Mouse (Mus musculus) layer of hippocampus, postnatal 25 days (tissue): ENCODE data around the gene Slf2. TPM values are rescaled to one million over a fixed set of nuclear protein-coding genes. Genes with fewer than 3 reads are reported as not detected.

Experiments
- DNase-seq, 2 experiments: peaks; one replicate each; pipeline ENCODE4 v3.0.0; 2022; ENCODE audit warnings: mixed read lengths in 2 of 2, low spot score in 1 of 2; ENCODE audit errors: extremely low spot score in 1 of 2
- total RNA-seq, 2 experiments: library from RNA; stranded (reverse); gene quantifications; 2 replicates each; pipeline ENCODE4 v1.2.3; 2021

Gene Slf2
- total RNA-seq, 2 experiments from 2014 or later = 31.8 to 39.3 TPM

DNA sequence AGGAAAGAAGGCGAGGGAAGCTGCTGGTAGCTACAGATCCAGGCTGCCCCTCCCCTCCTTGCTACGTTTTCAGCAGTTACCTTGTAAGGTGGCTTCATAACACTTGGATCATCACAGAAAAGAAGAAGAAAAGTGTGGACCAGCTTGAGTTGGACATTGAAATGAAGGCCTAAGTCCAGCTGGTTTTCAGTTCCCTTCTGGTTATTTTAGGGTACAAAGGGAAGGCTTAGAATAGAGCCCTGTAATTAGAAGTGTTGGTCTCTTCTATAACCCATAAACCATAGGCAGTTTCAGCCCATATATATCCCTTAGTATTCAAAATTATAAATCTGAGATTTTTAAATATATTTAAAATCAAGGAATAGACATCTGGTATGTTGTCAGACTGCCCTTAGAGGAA lies 49.8 kb downstream of the Slf2 start:
- no peak for DNase-seq

DNA sequence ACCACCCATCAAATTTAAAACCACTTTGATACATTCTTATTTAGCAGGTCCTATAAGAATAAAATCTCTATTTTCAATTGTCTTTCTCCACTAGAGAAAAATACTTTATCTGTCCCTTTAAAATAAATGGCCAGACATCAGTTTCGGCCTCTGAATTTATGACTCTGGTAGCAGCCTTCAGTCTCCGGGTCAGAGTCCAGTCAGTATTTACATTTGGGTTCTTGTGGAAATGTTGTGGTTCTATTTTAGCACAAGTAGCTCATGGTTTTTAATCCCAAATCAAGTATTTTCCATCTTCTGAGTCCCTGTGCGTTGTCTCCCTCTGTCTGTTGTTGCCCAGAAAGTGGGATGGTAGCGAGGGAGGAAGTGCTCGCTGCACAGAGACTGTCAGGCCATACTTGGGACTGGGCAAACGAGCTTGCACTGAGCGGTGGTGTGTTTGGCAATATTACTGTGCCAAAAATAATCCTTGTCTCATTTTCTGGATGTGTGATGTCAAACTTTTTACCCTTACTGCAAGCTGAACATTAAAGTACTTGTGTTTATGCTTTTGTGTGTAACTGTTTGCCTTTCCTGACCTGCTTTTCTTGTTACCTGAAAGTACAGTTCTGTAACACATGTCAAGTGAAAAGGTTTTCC lies 51.6 kb downstream of the Slf2 start:
- no peak for DNase-seq

DNA sequence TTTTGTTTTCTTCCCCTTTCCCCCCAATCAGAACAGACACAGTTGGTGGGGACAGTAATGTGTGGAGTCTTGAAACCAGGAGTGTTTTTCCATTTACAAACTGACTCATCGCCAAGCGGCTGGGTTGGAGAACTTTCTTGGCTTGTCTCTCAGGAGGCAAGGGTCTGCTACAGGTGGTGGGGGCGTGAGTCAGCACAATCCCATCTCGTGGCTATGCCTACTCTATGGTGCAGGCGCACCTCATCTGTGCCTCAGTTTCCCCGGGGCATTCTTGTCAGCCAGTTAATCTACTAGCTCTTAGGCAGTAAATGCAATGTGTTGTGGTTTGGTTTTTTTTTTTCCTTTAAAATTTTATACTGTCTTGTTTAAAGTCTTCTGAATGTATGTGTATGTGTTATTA lies 52.4 kb downstream of the Slf2 start:
- no peak for DNase-seq

DNA sequence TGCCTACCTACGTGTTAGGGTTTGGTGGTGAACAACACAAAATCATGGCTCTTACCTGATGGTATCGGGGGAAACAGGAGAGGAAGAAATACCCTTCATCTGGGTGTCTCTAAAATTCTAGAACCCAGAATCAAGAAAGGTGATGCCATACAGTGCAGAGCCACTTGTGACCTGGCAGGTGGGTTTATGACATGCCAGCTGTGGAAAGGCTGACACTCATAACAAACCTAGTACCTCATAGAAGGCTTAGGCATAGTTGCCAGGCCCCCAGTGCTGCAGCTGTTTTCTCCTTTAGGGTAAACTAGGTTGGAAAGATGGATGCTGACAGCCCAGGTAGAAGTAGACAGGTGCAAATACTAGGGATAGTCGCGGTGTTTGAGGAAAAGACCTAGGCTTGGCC lies 53.5 kb downstream of the Slf2 start:
- no peak for DNase-seq

DNA sequence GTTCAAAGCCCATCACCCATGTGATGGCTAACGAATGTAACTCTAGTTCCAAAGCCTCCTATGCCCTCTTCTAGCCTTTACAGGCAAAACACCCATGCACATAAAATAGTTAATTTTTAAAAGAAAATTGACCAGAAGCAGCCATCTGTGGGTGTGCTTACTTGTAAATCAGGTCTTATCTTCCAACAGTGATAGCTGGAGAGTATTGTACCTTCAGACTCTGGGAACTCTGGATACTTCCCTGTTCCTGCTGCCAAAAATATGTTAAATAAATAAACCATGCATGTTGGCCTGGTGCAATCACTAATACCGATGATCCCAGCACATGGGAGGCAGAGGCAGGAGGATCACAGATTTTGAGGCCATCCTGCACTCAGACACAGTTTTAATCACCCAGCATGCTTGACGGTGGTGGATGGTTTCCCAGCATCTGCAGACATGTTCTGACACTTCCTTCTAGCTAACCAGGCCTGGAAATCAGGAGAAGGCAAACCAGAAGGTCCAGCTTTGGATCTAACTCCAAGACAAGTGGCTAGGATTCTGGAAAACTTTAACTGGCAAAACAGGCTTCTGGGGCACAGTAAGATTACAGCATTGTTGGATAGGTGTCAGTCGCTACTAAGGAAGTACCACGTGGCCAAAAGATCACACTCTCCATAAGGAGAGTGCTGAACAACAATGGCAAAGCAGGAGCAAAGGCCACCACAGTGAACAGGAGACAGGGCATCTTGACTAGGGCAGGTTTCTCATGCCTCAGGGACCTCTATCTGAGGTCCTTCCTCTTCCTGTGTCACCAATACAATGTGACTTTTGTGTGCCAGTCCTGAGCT lies 54.4 kb downstream of the Slf2 start:
- no peak for DNase-seq

DNA sequence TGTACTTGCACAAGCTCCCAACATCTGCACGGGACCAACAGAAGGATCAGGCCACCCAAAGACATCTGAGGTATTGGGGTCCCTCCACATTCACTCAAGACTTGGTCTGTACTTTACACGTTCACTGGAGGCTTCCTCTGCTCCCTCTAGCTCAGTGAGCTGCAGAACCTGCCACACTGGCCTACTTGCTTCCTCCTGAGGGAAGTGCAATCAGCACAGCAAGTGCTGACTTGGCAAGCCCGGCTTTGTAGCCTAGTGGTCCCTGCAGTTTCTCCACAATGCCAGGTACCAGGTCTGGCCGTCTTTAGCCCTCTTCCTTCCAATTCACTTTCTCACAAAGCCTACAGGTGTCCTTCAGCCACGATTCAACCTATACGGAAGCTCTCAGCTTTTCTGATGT lies 56.1 kb downstream of the Slf2 start:
- DNase-seq = no peak

DNA sequence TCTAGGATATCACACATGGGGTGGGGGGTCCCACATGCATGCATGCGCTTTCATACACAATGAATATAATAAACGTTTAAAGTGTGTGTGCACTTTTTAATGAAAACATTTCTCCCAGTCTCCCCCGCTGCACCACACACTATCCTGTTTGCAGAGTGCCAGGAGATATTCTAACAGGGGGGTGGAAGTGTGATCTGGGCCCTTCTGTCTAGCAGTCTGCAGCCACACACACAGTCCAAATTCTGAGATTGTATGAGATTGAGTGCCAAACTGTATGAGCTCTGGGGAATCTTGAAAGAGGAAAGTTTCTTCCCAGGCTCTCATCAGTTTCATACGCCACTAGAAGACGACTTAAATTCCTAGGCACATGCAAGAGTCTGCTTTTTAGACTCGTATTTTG lies 56.9 kb downstream of the Slf2 start:
- no peak for DNase-seq

DNA sequence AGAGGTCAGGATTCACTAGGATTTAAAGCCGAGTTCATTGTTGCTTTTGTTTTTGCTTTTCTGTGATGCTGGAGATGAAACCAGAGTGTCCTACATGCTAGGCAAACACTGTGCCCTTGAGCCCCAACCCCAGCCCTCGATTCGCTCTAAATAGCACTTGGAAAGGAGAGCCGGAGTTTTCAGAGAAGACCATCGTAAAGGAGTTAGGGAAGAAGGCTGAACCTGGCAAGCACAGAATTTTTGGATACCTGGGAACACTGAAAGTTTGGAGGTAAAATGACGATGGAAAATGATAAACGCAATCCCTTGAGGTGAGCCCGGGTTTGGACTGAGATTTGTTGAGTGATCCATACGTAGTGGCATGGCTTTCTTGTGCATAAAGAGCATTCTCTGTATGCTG lies 57.4 kb downstream of the Slf2 start:
- DNase-seq = no peak

DNA sequence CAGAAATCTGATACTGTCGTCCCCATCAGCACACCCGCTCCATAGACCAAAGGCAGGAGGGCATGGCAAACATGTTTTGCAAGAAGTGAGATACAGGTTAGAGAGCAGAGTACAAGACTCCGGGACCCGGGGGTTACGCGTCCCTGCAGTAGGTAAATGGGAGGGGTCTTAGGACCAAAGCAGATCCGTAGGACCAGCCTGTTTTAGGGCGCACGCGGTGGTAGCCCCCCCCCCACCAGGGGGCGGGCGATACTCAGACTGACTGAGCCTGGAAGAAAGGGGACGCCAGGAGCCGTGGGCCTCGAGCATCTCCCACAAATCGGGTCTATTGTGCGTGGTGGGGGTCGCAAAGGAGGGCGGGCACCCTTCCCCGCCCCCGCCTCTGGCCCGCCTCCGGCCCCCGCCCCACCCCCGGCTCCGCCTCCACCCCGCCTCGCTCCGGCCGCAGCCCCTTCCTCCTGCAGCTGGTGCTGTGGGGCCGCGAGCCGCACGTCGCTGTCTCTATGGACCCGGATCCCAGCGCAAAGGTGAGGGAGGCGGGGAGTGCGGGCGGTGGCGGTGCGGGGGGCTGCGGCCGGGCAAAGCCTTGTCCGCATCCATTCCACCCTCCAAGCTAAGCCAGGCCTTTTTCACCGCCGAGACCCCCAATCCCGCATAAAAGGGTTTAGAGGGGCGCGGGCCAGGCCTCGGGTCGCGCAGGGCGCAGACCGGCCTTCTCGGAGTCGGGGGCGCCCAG lies 58.0 kb downstream of the Slf2 start, which contains the start of gene Sema4g:
Gene Sema4g (plus strand): TSS at position 271 of the 736 bp plus-strand sequence.
- DNase-seq = no peak

DNA sequence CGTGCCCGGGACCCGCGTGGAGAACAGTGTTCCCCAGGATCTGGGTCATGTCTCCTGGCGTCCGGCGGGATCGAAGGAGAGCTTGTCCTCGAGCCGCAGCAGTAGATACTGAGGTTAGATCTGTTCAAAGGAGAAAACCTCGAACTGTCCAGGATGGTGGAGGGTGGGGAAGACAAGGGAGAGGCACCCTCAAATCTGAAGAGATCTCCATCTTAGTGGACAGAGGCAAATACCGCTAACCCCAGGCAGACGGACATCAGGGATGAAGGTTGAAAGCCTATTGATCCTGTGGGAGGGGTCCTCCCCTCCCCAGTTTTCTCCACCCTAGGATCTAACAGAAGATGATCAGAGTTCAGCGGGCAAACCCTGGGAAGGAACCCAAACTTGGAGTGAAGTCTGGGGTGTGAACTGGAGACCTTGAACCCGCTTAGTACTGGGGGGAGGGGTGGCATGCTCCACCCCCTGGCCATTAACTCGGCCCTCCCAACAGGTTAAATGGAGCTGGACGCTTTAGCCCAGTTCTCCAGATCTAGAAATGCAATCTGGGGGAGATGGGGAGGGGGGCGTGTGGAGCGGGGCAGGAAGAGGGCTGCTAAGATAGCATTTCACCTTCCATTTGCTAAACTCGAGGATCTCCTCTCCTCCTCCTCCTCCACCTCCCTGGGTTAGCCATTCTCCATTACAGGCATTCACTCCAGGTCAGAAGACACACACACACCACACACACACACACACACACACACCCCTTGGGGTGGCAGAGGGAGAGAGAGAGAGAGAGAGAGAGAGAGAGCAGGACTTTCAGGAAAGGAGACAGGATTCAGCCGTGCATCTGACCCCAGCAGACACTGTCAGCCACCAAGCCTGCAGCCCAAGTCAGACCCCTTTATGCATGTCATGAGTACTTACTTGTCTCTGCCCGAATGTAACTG lies 58.9 kb downstream of the Slf2 start:
- no peak for DNase-seq

DNA sequence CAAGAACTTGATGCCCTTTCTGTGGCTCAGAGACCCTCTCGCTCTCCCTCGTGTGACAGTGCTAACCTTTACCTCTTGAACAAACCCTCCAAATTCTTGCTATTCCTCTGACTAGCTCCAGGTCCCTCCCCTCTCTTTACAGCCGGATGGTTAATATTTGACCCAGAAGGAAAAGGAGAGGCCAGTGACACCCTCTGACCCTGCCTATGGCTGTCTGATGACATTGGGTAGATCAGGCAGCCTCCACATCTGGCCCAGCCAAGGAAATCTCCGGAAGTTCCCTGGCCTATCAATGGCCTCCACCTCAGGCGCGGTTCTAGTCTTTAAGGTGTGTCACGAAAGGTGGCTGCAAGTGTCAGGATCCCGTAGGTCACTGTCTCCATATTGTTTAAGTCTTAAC lies 60.1 kb downstream of the Slf2 start:
- DNase-seq = no peak

DNA sequence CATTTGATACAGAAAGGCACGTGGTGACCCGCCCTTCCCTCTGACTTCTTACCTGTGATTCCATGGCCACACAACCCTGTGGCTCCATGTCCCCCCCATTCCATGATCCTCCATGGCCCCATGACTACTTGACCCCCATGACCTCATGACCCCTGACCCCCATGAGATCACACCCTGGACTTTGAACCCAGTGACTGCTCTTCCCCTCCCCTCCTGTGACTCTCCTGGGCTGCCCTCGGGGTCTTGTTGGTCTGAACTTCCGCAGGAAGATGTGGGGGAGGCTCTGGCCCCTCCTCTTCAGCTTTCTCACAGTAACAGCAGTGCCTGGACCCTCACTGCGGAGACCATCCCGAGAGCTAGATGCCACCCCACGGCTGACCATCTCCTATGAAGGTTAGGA lies 61.3 kb downstream of the Slf2 start:
- no peak for DNase-seq

DNA sequence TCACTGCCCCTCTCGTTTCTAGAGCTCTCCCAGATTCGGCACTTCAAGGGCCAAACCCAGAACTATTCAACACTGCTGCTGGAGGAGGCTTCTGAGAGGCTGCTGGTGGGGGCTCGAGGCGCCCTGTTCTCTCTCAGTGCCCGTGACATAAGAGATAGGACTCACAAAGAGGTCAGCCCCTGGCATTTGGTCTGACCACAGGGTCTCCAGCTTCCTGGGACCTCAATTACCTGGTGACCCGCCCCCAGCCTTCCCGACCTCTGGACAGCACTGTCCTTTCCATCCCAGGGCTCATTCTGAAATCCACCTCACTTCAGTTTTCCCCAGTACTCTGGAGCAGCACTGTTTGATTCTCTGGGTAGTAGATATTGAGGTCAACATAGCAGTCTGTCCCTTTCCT lies 61.8 kb downstream of the Slf2 start:
- DNase-seq = no peak

DNA sequence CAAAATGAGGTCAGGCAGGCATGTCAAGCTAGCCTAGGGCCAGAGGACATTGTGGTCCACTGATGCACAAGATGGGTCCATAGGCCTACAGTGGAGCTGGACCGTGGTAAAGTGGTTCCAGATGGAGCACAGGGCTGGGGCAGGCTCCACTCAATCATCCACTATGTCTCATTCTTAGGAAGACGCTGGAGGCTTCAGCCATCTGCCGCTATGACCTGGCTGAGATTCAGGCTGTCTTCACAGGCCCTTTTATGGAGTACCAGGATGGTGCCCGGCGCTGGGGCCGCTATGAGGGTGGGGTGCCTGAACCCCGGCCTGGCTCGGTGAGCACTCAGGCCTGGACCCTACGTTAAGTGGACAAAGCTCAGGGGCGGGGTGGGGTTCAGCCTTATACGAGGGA lies 66.8 kb downstream of the Slf2 start:
- no peak for DNase-seq

DNA sequence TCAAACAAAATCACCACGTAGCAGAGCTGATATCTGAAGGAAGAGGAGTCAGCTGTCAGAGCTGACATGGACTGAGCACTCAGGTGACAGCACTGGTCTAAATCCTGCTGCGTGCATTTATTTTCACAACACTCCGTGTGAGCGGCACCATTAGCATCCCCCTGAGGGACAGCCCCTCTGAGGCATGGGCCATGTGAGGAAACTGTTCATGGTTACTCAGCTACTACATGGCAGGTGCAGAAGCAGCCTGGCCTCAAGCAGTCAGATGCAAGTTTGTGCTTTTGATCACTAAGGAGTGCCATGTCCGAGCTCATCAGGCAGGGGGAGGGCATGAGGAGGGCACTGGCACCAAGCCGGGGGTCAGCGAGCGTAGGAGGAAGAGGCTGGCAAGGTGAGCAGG lies 68.7 kb downstream of the Slf2 start:
- DNase-seq = no peak

DNA sequence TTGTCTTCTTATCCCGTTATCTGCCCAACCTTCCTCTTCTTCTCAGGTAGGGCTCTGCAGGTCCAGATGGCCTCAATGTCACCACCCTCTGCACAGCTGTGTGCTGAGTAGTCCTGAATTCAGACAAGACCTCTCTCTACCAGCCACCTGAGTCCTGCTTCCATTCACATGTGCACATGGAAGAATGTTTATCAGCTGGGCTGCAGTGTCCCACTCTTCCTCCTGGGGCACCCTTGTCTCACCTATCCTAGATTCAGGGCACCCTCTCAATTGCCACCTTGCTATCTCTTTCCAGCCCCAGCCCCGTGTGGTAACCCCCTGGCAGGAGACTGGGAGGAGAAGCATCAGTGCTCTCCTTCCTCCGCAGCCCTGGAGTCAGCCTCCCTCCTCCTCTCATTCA lies 71.3 kb downstream of the Slf2 start:
- DNase-seq = no peak

DNA sequence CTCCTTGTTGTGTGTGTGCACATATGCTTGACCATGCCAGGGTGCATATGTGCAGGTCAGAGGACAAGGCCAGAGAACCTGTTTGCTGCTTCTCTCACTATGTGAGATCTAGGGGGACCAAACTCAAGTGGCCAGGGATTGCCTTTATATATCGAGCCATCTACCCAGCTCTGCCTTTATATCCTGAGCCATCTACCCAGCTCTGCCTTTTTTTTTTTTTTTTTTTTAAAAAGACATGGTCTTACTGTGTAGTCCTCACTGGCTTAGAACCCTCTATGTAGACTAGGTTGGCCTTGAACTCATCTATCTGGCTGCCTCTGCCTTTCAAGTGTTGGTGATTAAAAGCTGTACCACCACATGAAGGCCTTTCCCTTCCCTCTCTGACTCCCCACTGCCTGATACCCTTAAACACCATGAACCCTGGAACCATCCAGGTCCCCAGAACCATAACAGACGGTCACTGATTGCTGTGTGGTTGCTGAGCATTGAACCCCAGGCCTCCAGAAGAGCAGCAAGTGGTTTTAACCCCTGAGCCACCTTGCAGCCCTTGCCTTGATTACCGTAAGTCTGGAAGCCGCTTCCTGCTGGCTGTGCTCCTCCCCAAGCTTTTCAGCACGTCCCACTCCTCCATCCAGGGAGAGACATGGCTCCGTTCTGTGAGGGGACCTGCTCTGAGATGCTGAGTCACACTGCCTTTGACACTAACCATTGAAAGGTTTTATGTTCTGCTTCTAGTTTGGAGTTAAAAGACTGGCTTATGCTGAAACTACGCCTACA lies 73.0 kb downstream of the Slf2 start:
- DNase-seq = no peak

DNA sequence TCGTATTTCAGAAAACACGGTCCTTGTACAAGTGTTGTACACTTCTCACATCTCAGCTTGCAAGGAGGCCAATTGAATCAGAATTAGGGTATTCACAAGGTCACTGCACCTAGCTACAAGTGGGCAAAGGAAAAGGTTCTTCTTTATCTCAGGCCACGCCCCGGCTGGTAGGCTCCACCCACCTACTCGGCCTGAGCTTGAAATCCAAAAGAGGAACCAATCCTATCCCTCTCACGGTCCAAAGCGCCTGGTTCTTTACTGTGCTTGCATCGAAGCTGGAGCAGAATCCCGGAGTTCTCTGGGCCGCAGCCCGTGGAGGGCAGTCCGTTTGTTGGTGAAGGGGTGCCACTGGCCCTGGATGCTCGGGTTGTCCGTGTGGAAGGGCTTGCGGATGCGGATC lies 74.5 kb downstream of the Slf2 start, which contains the start of gene Twnk:
Gene Twnk (plus strand): TSS at position 220 of the 400 bp plus-strand sequence.
- no peak for DNase-seq

DNA sequence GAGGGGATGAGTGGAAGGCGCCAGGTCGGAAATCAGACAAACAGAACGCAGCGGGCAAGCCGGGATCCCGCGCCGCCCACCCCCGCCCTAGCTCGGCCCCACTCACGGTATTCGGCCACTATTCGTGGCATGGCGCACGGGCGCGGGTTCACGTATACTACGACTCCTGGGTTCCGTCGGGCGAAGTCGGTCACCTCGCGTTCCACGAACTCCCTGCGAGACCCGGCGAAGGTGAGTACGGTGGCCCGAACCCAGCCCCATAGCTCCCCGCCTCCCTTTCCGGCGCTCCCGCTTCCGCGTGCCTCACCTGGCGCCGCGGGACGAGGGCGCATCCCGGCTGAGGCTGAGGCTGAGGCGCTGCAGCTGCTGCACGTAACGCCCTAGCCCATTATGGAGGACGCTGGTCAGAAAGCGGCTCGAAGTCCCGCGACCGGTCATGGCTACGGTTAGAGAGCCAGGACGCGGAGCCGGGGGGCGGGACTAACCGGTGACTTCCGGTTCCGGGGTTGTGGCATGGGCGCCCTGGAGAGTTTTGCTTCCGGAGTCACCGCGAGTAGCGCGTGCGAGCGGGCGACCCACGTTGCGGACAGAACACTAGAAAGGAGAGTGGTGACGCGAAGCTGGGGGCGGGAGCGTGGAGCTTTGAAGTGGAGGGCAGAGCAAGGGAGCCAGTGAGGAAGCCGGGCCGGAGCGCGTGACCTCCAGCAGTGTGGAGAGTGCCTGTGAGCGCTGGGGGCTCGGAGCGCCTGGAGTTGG lies 75.2 kb downstream of the Slf2 start, which contains the start of gene Mrpl43:
Gene Mrpl43 (minus strand): TSS at position 486 of the 756 bp plus-strand sequence.
- DNase-seq = peak; percentile 97 to 98
